Mouse (Mus musculus) stomach, embryonic 16.5 days (tissue): ENCODE measurements around the gene Lipm. TPM values are rescaled to one million over a fixed set of nuclear protein-coding genes. Genes with fewer than 3 reads are reported as not detected.

Source experiments
- ATAC-seq: fragments of 200-750 bp; cut with Nextera tagmentation; 2 replicates; pipeline ENCODE4 v1.8.0; 2017; ENCODE audit warnings: moderate number of reproducible peaks, moderate TSS enrichment; ENCODE audit not compliant: insufficient read depth, low FRiP score
- H3K27ac ChIP-seq: fragments of 300-500 bp; sonication (generic); 2 replicates; pipeline ENCODE4 v1.5.1; 2014; ENCODE audit warnings: low read length
- H3K27me3 ChIP-seq: fragments of 300-500 bp; sonication (generic); 2 replicates; pipeline ENCODE4 v1.6.1; 2014; ENCODE audit warnings: low read length, control low read depth, mixed read lengths; ENCODE audit not compliant: control insufficient read depth, insufficient read depth
- H3K36me3 ChIP-seq: fragments of 300-500 bp; sonication (generic); 2 replicates; pipeline ENCODE4 v1.6.1; 2014; ENCODE audit warnings: low read length; ENCODE audit not compliant: control insufficient read depth, insufficient read depth
- H3K4me1 ChIP-seq: fragments of 300-500 bp; sonication (generic); 2 replicates; pipeline ENCODE4 v1.6.1; 2014; ENCODE audit warnings: low read length, control low read depth, mixed read lengths; ENCODE audit not compliant: control insufficient read depth, insufficient read depth
- H3K4me2 ChIP-seq: fragments of 300-500 bp; sonication (generic); 2 replicates; pipeline ENCODE4 v1.6.1; 2014; ENCODE audit warnings: low read depth, low read length, mixed read lengths
- H3K4me3 ChIP-seq: fragments of 300-500 bp; sonication (generic); replicated peaks from 2 replicates; pipeline ENCODE4 v1.5.1; 2014; ENCODE audit warnings: mild to moderate bottlenecking, low read length
- H3K9ac ChIP-seq: fragments of 300-500 bp; sonication (generic); 2 replicates; pipeline ENCODE4 v1.6.1; 2014; ENCODE audit warnings: low read length
- H3K9me3 ChIP-seq: fragments of 300-500 bp; sonication (generic); replicated peaks from 2 replicates; pipeline ENCODE4 v1.6.1; 2016; ENCODE audit warnings: low read length, control low read depth; ENCODE audit not compliant: control insufficient read depth
- WGBS: fragments of 180-500 bp; shearing (Covaris S2); extraction: QIAGEN DNeasy Blood & Tissue Kit; methylation state at CpG from one replicate; pipeline ENCODE4 v1.1.7; 2014; 5-methylcytosine and 5-hydroxymethylcytosine counted together
- polyA plus RNA-seq: library from polyadenylated mRNA; unstranded; fragments of >200 nt; fragmentation: Nextera tagmentation; extraction: Ambion mirVana; gene quantifications from 2 replicates; pipeline ENCODE4 v1.2.1, GENCODE M21; 2015

Gene Lipm
- 4.7 and 6.8 TPM in 2 replicates for polyA plus RNA-seq

DNA sequence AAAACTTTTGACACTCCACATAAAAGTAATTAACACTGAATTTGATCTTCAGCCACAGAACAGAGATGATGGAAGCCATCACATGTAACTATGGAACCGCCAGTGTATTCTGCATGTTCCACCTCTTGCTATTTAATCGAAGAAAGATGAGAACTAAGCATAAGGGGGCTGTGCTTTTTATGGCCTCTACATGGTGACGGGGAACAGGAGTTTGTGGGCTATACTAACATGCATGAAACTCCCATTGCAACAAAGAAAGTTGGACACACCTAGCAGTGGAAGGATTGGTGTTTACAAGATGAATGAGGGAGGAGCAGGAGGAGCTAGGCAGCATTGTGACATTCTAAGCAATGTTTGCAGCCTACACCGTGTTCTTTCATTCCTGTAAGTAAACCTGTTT is at the start of gene Lipm:
Gene Lipm (plus strand): TSS at position 301 of the 400 bp plus-strand sequence.
- Histone ChIP-seq H3K9me3 (no peaks in the 10 kb centered on the region), H3K4me2 (no peak within 1 kb of the TSS), H3K36me3 (no peaks in the 10 kb centered on the region), H3K27me3 (no peaks in the 10 kb centered on the region), H3K4me1 (no peaks in the 10 kb centered on the region), H3K4me3 (no peak within 1 kb of the TSS), H3K27ac (no peak within 1 kb of the TSS), H3K9ac (no peak within 1 kb of the TSS)
- 81% methylated on average over 4 of the region's 4 CpGs for WGBS
- ATAC-seq, result no peak

DNA sequence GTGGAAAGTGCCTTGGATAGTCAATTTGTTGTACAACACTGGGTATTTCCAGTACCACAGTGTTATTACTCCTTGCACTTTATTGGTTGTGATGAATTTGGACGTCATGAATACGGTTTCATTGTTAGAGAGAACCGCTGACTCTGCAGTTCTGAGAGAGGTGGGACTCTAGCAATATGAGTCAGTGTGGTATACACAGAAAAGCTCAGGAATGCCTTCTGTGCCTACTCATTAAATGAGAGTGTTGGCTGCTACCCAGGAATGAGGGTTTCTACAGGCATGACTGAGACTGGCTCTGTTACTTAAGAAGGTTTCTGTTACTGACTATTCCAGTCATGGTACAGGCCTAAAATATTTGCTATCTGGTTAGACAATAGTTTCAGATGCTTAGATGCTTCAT is 49.2 kb upstream of the Lipm start:
- H3K27me3 ChIP-seq, result no peaks in the 10 kb centered on the region
- no peaks in the 10 kb centered on the region for H3K4me1 ChIP-seq
- WGBS, result 75% methylated on average over 3 of the region's 3 CpGs
- ATAC-seq, result no peak
- no peak overlapping the region for H3K4me3 ChIP-seq
- H3K36me3 ChIP-seq, result no peaks in the 10 kb centered on the region
- H3K9ac ChIP-seq, result no peak overlapping the region
- no peak overlapping the region for H3K4me2 ChIP-seq
- no peak overlapping the region for H3K27ac ChIP-seq
- no peaks in the 10 kb centered on the region for H3K9me3 ChIP-seq

DNA sequence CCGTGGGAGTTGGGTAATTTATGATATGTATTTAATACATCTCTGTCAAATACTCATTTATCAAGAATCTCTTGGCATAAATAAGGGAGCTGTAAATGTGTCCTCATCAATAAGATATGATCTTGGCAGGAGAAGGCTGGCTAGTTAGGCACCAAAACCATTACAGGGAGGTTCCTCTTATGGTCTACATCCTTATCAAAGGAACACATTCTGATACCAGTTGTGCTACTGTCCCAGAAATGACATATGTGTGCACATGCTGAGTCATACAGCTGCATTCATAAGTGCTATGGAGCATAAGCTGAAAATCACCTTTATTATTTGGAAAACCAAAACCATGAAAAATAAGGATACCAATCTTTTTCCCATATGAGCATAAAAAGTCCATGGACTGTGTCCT is 37.2 kb upstream of the Lipm start:
- Histone ChIP-seq H3K36me3 (no peaks in the 10 kb centered on the region), H3K4me1 (no peaks in the 10 kb centered on the region), H3K9me3 (no peaks in the 10 kb centered on the region), H3K4me2 (no peak overlapping the region), H3K27me3 (no peaks in the 10 kb centered on the region), H3K27ac (no peak overlapping the region), H3K9ac (no peak overlapping the region), H3K4me3 (no peak overlapping the region)
- WGBS, result 58% methylated on average over 1 of the region's 1 CpGs
- no peak for ATAC-seq

DNA sequence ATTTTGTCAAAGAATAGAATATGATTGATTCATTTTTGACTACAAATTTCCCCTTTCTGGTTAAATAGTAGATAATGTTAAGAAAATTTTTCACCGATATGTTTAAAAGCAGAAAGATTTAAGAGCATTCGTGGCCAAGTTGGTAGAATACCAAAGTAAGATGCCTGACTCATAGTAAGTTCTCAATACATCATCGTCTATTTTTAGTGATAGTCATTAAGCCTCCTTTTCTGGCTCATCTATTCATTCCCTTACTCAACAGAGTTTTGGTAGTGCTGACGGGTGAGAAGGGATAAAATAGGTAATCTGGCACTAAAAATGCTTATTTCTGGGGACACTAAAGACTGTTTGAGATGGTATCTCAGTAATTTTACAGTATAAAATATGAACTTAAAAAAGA is 36.7 kb upstream of the Lipm start:
- Histone ChIP-seq H3K4me3 (no peak overlapping the region), H3K27me3 (no peaks in the 10 kb centered on the region), H3K9ac (no peak overlapping the region), H3K36me3 (no peaks in the 10 kb centered on the region), H3K27ac (no peak overlapping the region), H3K4me2 (no peak overlapping the region), H3K9me3 (no peaks in the 10 kb centered on the region), H3K4me1 (no peaks in the 10 kb centered on the region)
- WGBS, result 84% methylated on average over 4 of the region's 4 CpGs
- ATAC-seq, result no peak

DNA sequence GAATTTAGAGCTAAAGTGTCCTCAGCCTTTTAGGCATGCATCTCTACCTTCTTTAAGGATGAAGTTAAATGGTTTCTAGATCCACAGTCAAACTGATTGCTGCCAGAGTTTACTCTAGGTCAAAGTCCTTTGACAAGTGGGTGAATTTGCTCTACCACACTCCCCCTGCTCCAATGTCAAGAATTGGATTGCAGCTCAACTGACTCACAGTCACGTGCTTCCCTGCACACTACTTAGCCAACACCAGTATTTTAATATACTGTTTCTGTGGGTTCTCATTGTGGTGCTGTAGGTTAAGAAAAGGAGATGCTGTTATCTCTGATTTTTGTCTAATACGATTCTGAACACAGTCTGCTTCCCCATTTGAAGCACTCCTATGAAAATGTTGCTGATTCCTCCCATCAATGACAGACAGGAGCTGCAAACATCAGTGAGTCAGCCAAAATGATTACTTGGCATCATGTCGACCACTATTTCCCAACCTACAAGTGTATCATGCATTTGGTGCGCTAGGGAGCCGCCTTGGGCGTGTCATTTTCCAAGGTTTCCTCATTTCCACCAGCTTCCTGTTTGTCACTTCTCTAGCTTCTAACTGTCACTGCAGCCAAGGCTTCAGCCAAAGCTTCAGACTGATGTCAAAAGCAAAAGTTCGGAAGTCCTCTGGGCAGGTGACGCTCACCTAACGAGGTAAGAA is 33.8 kb upstream of the Lipm start, which contains the start of gene Lipn:
Gene Lipn (plus strand): TSS at position 580 of the 694 bp plus-strand sequence.
- H3K9ac ChIP-seq, result no peak within 1 kb of the TSS
- no peak within 1 kb of the TSS for H3K4me2 ChIP-seq
- 83% methylated on average over 9 of the region's 9 CpGs for WGBS
- no peak within 1 kb of the TSS for H3K27ac ChIP-seq
- H3K4me3 ChIP-seq, result no peak within 1 kb of the TSS
- no peaks in the 10 kb centered on the region for H3K4me1 ChIP-seq
- no peaks in the 10 kb centered on the region for H3K36me3 ChIP-seq
- no peaks in the 10 kb centered on the region for H3K27me3 ChIP-seq
- no peaks in the 10 kb centered on the region for H3K9me3 ChIP-seq
- ATAC-seq, result no peak

DNA sequence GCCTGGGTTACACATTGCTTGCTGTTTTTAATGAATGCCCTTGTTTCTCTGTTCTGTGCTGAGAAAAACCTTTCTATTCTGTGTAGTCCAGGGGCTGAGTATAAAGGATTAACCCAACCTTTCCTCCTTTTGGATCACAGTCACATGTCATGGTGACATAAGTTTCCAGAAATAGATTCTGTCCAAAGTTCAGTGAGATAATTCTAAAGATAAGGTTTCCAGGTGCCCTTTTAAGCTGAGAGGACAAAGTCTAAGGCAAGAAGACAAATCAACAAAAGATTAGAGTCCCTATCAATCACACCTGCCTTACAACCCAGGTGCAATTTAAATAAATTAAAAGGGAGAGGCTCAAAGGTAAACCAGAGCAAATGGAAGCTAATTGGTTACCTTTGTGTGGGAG is 26.5 kb upstream of the Lipm start:
- no peaks in the 10 kb centered on the region for H3K9me3 ChIP-seq
- peak; percentile 91 for ATAC-seq
- H3K4me2 ChIP-seq, result no peak overlapping the region
- no peaks in the 10 kb centered on the region for H3K27me3 ChIP-seq
- no peak overlapping the region for H3K4me3 ChIP-seq
- H3K36me3 ChIP-seq, result no peaks in the 10 kb centered on the region
- peak overlapping the region; percentile 46 for H3K27ac ChIP-seq
- no peak overlapping the region for H3K9ac ChIP-seq
- no peaks in the 10 kb centered on the region for H3K4me1 ChIP-seq

DNA sequence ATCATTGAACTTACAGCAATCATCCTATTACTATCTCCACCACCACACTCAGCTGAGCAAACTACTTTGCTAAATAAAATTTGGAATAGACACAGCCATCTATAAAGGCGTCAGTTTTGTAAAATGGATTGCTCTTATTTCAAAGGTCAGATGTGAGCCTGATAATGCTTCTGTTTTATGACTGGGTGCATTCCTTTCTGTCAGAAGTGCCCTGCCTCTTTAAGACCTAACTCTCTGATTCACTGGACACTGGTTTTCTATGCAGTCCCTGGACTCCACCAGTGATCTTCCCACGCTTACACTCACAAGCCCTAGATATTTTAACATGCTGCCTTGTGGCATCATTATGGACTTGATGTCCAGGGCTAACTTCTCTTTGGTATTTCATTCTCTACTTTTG is 22.6 kb upstream of the Lipm start:
- no peak for ATAC-seq
- Histone ChIP-seq H3K9ac (no peak overlapping the region), H3K4me2 (no peak overlapping the region), H3K27me3 (no peaks in the 10 kb centered on the region), H3K27ac (no peak overlapping the region), H3K4me3 (no peak overlapping the region), H3K4me1 (no peaks in the 10 kb centered on the region), H3K9me3 (no peaks in the 10 kb centered on the region), H3K36me3 (no peaks in the 10 kb centered on the region)
- 59% methylated on average over 2 of the region's 2 CpGs for WGBS

DNA sequence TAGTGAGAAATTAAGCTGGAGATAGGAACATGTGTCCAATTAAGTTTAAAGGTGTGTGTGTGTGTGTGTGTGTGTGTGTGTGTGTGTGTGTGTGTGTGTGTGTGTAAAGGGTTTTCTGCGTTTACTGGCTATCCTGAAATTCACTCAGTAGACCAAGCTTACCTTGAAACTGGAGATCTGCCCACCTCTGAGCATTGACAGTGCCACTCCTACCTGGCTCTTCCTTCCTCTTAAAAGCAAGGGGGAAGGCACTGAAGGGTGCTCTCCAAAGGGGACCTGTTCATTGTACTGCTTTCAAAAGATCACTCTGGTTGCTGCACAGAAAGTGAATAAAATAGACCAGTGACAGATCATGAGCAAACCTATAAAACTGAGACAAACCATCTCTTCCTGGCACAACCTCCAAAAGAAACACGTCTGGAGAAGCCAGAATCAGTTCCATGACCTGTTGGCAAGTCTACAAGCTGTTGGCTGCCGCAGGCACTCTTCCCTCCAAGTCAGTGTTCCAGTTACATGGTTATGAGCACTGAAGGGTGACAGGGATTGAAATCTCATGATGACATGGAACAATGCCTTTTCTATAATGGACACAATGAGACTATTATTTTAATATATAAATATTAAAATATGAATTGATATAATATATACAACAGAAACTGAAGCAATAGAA is 11.6 kb upstream of the Lipm start:
- Histone ChIP-seq H3K4me1 (no peaks in the 10 kb centered on the region), H3K9ac (no peak overlapping the region), H3K36me3 (no peaks in the 10 kb centered on the region), H3K9me3 (no peaks in the 10 kb centered on the region), H3K27ac (no peak overlapping the region), H3K4me3 (no peak overlapping the region), H3K27me3 (no peaks in the 10 kb centered on the region), H3K4me2 (no peak overlapping the region)
- 75% methylated on average over 3 of the region's 3 CpGs for WGBS
- no peak for ATAC-seq

DNA sequence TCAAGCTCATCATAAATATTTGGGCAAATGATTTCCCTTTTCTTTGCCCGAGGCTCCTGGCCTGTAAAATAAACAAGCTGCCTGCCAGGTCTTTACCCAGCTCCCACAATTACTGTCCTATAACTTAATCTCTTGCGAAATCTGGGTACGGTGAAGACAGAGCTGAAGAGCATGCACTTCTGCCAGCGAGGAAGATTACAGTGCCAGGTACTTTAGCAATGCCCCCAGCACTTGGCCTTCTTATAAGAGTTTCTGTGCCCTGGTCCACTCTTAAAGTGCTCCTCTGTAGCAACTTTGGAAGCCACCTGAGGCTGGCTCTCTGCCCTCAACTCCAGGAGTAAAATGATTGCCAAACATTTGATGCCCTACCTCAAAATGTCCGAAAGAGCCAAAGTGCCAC is 5.4 kb upstream of the Lipm start:
- WGBS, result 59% methylated on average over 5 of the region's 5 CpGs
- no peak overlapping the region for H3K4me2 ChIP-seq
- no peak overlapping the region for H3K4me3 ChIP-seq
- no peak overlapping the region for H3K27ac ChIP-seq
- H3K9ac ChIP-seq, result no peak overlapping the region
- no peaks in the 10 kb centered on the region for H3K36me3 ChIP-seq
- no peaks in the 10 kb centered on the region for H3K4me1 ChIP-seq
- no peak for ATAC-seq
- no peaks in the 10 kb centered on the region for H3K9me3 ChIP-seq
- no peaks in the 10 kb centered on the region for H3K27me3 ChIP-seq
